In the genomic region with DNA sequence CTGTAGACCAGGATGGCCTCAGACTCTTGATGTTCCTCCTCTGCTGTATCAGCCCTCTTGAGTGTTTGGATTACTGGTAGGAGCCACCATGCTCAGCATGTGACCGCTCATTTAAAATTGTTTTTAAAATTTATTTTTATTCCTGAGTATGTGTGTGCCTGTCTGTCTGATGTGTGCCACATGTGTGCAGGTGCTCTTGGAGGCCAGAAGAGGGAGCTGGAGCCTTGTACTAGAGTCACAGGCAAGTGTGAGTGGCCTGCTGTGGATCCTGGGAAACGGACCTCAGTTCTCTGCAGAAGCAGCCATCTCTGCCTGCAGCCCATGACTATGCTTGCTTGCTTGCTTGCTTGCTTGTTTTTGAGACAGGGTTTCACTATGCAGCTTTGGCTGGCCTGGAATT, we compare ENCODE assay signal across 10 mouse cellular contexts. TPM values are rescaled to one million over a fixed set of nuclear protein-coding genes. Genes with fewer than 3 reads are reported as not detected.
DNase-seq lines count a peak whose midpoint lies in the region; ATAC-seq and TF ChIP-seq lines count a peak whose summit lies in the region.
"Had no signal": no experiment of that assay in that cellular context is flagged by ENCODE, and none has a peak within 500 bp of the region (broad histone marks: within the 10 kb centered on the region; RNA-seq: fewer than 3 reads in every experiment).

No protein-coding gene starts in this region.

- H3K4me2 ChIP-seq in liver, postnatal 0 days (ENCODE audit: low read depth, low read length): no peak overlapping the region
- no peak overlapping the region for H3K4me2 ChIP-seq in liver, embryonic 12.5 days

- H3K27me3 ChIP-seq in liver, postnatal 0 days (ENCODE audit: insufficient read depth, low read length): no peaks in the 10 kb centered on the region
- no peaks in the 10 kb centered on the region for H3K27me3 ChIP-seq in liver, embryonic 12.5 days (replicated peaks)
- H3K27me3 ChIP-seq in megakaryocyte, embryonic 14.5 days (replicated peaks): no peaks in the 10 kb centered on the region

- peak; percentile 54 for TF ChIP-seq CTCF in liver, postnatal 0 days (IDR thresholded peaks at IDR 0.05; ENCODE audit: low read depth)

- H3K9ac ChIP-seq in liver, postnatal 0 days (replicated peaks): no peak overlapping the region
- no peak overlapping the region for H3K9ac ChIP-seq in liver, embryonic 12.5 days

- WGBS in liver, postnatal 0 days (ENCODE audit: insufficient replicate concordance): 73% methylated on average over 2 of the region's 2 CpGs
- 59% methylated on average over 2 of the region's 2 CpGs for WGBS in liver, embryonic 12.5 days (ENCODE audit: insufficient replicate concordance)

- peak; percentile 46 for DNase-seq in CD4-positive, CD25-positive, alpha-beta regulatory T cell, adult 2 months (ENCODE audit: low read depth, low spot score)
- DNase-seq in liver, postnatal 0 days: no peak
- peak; percentile 43 for DNase-seq in MEL-GATA-1-ER (ENCODE audit: extremely low read depth, low read depth)
- DNase-seq in cerebellum, adult 11 months: no peak
- no peak for DNase-seq in heart, postnatal 10 days

- no peak for ATAC-seq in CD4-positive, CD25-positive, alpha-beta regulatory T cell, adult 4 months
- no peak for ATAC-seq in liver, postnatal 0 days
- ATAC-seq in liver, embryonic 12.5 days: no peak

- no peaks in the 10 kb centered on the region for H3K9me3 ChIP-seq in liver, postnatal 0 days (ENCODE audit: low read length)
- H3K9me3 ChIP-seq in liver, embryonic 12.5 days (replicated peaks): no peaks in the 10 kb centered on the region
- H3K9me3 ChIP-seq in megakaryocyte, embryonic 14.5 days: 0 out of 2 replicates have a peak, but pooled peaks cover 5% of the 10 kb centered on the region

- no peak overlapping the region for H3K4me3 ChIP-seq in liver, postnatal 0 days (ENCODE audit: low read depth, low read length)
- no peak overlapping the region for H3K4me3 ChIP-seq in liver, embryonic 12.5 days
- H3K4me3 ChIP-seq in megakaryocyte, embryonic 14.5 days (replicated peaks): peak overlapping the region; percentile 19
- H3K4me3 ChIP-seq: erythroblast, embryonic 14.5 days had no signal

- no peak for TF ChIP-seq EP300 in liver, postnatal 0 days (IDR thresholded peaks at IDR 0.05; ENCODE audit: low read depth)

- no peak overlapping the region for H3K27ac ChIP-seq in liver, postnatal 0 days (ENCODE audit: low read depth)
- H3K27ac ChIP-seq in liver, embryonic 12.5 days: no peak overlapping the region
- H3K27ac ChIP-seq: macrophage had no signal

- intact Hi-C loops in heart, postnatal 10 days (cut with DNase I): loop anchor here (5.0 to 10.0 kb wide), 2 partner anchors 546 to 598 kb away; no protein-coding TSS in a partner anchor

- peaks cover 16% of the 10 kb centered on the region for H3K4me1 ChIP-seq in liver, postnatal 0 days (ENCODE audit: insufficient read depth)
- H3K4me1 ChIP-seq in liver, embryonic 12.5 days: peaks cover 39% of the 10 kb centered on the region
- H3K4me1 ChIP-seq in megakaryocyte, embryonic 14.5 days: peaks cover 90% of the 10 kb centered on the region

- no peaks in the 10 kb centered on the region for H3K36me3 ChIP-seq in liver, postnatal 0 days (replicated peaks; ENCODE audit: insufficient read depth, low read length)
- no peaks in the 10 kb centered on the region for H3K36me3 ChIP-seq in liver, embryonic 12.5 days
- H3K36me3 ChIP-seq in megakaryocyte, embryonic 14.5 days (replicated peaks; ENCODE audit: low read length): peaks cover 19% of the 10 kb centered on the region

RNA-seq across cellular contexts. Expression of a gene that starts 2.4 kb away (rescaled TPM):
- 100 to 1,000 TPM; 231 to 312 TPM for polyA plus RNA-seq in CD4-positive, CD25-positive, alpha-beta regulatory T cell, adult 4 months (2017; shearing (Covaris generic))
- polyA plus RNA-seq in liver, postnatal 0 days (2015; fragmentation: Nextera tagmentation; extraction: Ambion mirVana): 165 and 167 TPM in 2 replicates
- polyA plus RNA-seq in liver, embryonic 12.5 days (2016; fragmentation: Nextera tagmentation; extraction: Ambion mirVana): 232 and 236 TPM in 2 replicates
- 6.0 TPM in 1 of 2 replicates, not detected in the other for polyA plus RNA-seq in megakaryocyte, embryonic 14.5 days (2012; ENCODE audit: insufficient read depth, low replicate concordance)
- 100 to 1,000 TPM; 315 to 318 TPM for total RNA-seq in heart, postnatal 10 days (2021)

Comparison
In these comparisons a context has a peak if more than half of its experiments do, and no peak if none do; other contexts are left out.
1. DNase-seq: peak in CD4-positive, CD25-positive, alpha-beta regulatory T cell, adult 2 months (single experiment) and MEL-GATA-1-ER (single experiment); none in liver, postnatal 0 days (single experiment), cerebellum, adult 11 months (single experiment) and heart, postnatal 10 days (0 of 2).
2. RNA of a gene that starts 2.4 kb away (polyA plus RNA-seq): 231 to 312 TPM in CD4-positive, CD25-positive, alpha-beta regulatory T cell, adult 4 months, 232 to 236 TPM in liver, embryonic 12.5 days and 165 to 167 TPM in liver, postnatal 0 days; 6.0 TPM in megakaryocyte, embryonic 14.5 days; every median in the first group is over 10 times any median in the second.